Mouse (Mus musculus) kidney, adult 2 months (tissue): Measurements from ENCODE around the gene Abtb2.

Experiments
- CTCF ChIP-seq: fragments of 200-500 bp; conservative IDR thresholded peaks from 2 replicates; pipeline ENCODE4 v1.5.1; 2011; ENCODE audit warnings: low read depth, mild to moderate bottlenecking, control low read depth, low read length, moderate library complexity, mixed read lengths; ENCODE audit not compliant: insufficient read depth, insufficient read length
- POLR2A ChIP-seq: fragments of 200-500 bp; IDR thresholded peaks from one replicate; pipeline ENCODE4 v1.6.1; 2011; ENCODE audit warnings: low read depth, low read length, control low read depth

- no peak for TF ChIP-seq CTCF
- no peak for TF ChIP-seq POLR2A
Observed at GRCm38 (mm10) chr2:103694777-103695563, 128.9 kb downstream of the Abtb2 start.
